Mouse (Mus musculus) neutrophil, adult 5-6 weeks (primary cell): ENCODE results near the gene Cyp2c50. TPM values are rescaled to one million over a fixed set of nuclear protein-coding genes. Genes with fewer than 3 reads are reported as not detected.
"Not testable (repeated sequence)": the region's sequence is repeated elsewhere in the genome, so short reads cannot be mapped to it uniquely, and the experiment has no call there.

Experiments
- ATAC-seq: fragments of 151-379, 151-347 bp; 2 replicates; pipeline ENCODE4 v1.8.0; 2017; ENCODE audit warnings: mild to moderate bottlenecking, moderate TSS enrichment; ENCODE audit not compliant: insufficient number of reproducible peaks, poor library complexity, low FRiP score, severe bottlenecking; ENCODE audit errors: extremely low read depth
- total RNA-seq: library from RNA; stranded (forward); fragments of 200-1000 nt; gene quantifications from 2 replicates; pipeline ENCODE4 v1.2.3, GENCODE M21; 2017

The Cyp2c50 gene
- total RNA-seq: not detected in 2 replicates

GRCm38 (mm10) chr19:40089421-40089820 lies at the start of gene Cyp2c50:
Gene Cyp2c50 (plus strand): TSS chr19:40089688.
- ATAC-seq: not testable (repeated sequence)

- ATAC-seq: no peak
Observed at GRCm38 (mm10) chr19:40073701-40074100, 15.8 kb upstream of the Cyp2c50 start, which contains the start of gene Cyp2c54. Gene Cyp2c54 (minus strand): TSS chr19:40073827.

- ATAC-seq: no peak
Observed at GRCm38 (mm10) chr19:40088381-40088780, 1.1 kb upstream of the Cyp2c50 start.

DNA sequence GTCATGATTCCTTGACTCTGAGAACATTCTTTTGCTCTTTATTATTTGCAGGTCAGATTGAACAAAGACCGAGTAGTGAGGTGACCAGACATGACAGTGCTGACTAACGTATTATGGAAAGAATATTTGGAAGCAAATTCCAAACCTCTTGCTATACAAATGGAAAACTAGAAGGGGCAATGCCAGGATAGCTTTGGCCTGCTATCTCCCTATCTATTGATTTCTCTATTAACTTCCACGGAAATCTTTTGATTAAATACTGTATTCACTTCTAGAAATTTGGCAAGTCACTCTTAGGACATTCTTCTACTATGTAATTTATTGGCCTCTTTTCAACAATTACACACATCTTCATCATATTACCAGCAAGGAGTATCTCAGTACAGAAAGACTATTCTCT lies 1.6 kb downstream of the Cyp2c50 start:
- ATAC-seq: no peak

GRCm38 (mm10) chr19:40119624-40120023 lies 30.1 kb downstream of the Cyp2c50 start:
- not testable (repeated sequence) for ATAC-seq

- ATAC-seq: not testable (repeated sequence)
Observed at GRCm38 (mm10) chr19:40125165-40125564, 35.7 kb downstream of the Cyp2c50 start.

- ATAC-seq: not testable (repeated sequence)
Observed at GRCm38 (mm10) chr19:40126996-40127395, 37.5 kb downstream of the Cyp2c50 start.

Other genes with a start within 250 kb of the Cyp2c50 start
- gene Cyp2c69, start 202.9 kb upstream of the Cyp2c50 start, total RNA-seq: not detected in 2 replicates
- not detected in 2 replicates for gene Cyp2c37, start 97.3 kb upstream of the Cyp2c50 start, total RNA-seq
- not detected in 2 replicates for gene Cyp2c54, start 15.9 kb upstream of the Cyp2c50 start, total RNA-seq
- gene Cyp2c70, start 97.6 kb downstream of the Cyp2c50 start, total RNA-seq: not detected in 2 replicates
- 32.2 and 37.4 TPM in 2 replicates for gene Pdlim1, start 182.2 kb downstream of the Cyp2c50 start, total RNA-seq